Mouse (Mus musculus) embryo, embryonic 10.5 days (tissue): ENCODE data around the gene Ubxn10.

Source experiments
- DNase-seq: peaks from one replicate; pipeline ENCODE4 v3.0.0-alpha.2; 2015; ENCODE audit warnings: low spot score

Ubxn10 gene

DNA sequence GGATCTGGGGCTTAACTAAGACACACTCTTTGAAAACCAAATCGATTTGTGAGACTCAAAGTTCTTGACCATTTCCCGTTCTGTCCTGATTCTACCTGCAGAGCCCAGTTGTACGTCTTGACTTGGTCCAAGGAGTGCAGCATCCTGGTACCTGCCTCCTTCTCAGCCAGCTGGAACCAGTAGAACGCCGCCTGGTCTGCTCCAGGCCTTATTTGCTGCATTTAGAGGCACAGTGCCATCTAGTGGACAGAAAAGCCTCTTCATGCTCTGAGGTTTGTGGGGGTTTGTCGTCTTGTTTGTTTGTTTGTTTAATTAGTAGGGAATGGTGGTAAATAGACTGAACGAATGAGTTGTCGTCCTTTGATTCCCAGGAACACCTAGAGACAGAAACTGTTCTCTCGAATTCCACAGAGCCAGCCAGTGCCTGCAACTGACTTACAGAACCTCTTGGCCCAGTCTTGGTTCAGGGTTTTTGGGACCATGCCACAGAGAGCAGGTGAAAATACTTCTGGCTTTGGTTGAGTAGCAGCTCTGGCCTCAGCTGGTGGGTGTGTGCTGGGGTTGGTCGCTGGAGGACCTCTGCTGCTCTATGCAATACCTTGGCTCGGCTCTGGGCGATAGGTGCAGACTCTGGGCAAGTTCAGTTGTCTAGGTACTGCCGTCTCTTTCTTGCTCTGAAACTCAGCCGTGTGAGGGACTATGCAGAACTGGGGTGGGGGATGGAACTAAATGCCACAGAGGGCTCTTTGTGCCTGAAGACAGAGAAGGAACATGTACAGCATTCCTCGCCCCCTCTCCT is 36.6 kb downstream of the Ubxn10 start:
- DNase-seq = peak; percentile 85

DNA sequence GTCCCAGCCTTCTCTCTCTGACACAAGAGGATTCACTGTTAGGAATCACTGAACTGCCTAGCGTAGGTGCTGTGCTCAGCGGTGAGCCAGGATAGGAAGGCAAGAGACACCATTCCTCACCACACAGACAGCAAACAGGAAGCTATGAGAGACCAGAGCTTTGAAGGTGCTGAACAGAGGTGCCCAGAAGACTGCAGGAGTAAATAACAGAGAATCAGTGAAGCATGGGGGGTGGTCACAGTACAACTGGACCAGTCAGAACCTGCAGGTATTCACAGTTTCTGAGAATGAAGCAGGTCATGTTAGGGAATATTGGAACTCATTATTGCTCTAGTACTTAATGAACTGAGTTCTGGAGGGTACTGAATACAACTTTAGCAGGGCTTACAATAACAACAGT is 38.7 kb downstream of the Ubxn10 start:
- DNase-seq = no peak

DNA sequence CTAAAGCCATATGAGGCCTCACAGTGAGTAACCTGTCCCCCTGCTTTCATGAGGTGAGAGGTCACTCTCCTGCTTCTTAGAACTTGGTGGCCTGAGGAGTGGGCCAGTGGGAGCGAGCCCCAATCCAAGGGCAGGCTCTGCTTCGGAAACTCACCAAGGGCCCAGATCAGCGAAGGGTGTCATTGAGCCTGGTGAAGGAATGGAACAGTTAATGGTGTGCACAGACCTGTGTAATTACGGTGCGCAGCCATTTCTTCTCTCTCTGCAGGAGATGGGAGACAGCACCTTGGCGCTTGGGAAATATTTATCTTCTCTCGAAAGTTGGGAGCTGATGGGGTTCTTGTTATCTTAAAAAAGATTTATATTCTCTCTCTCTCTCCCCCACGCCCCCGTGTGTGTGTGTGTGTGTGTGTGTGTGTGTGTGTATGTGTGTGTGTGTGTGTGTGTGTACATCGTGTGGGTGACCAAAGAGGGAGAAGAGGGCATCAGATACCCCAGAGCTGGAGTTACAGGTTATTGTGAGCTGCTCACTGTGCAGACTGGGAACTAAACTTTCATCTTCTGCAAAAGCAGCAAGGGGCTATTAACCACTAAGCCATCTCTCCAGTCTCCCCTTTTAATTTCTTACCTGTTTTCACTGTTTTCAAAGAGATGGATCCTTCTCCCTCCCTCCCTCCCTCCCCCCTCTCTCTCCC is 39.7 kb downstream of the Ubxn10 start:
- DNase-seq = no peak

DNA sequence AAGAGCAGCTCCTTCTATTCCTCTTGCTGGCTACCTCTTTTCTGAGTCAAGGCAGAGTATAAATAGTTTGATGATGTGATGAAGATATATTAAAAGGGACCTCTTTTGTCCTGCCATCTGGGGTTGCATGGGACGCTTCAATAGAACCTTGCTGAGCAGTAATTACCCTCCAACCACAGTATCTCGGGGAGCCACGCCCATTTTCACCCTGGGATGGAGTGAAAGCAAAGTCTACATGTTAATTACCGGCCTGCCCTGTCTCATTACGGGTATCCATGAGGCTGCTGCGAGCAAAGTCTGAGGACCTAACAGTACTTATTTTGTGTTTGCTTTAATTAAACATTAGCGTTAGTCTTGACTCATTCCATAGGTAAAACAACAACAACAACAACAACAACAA is 40.2 kb downstream of the Ubxn10 start:
- peak; percentile 48 for DNase-seq

DNA sequence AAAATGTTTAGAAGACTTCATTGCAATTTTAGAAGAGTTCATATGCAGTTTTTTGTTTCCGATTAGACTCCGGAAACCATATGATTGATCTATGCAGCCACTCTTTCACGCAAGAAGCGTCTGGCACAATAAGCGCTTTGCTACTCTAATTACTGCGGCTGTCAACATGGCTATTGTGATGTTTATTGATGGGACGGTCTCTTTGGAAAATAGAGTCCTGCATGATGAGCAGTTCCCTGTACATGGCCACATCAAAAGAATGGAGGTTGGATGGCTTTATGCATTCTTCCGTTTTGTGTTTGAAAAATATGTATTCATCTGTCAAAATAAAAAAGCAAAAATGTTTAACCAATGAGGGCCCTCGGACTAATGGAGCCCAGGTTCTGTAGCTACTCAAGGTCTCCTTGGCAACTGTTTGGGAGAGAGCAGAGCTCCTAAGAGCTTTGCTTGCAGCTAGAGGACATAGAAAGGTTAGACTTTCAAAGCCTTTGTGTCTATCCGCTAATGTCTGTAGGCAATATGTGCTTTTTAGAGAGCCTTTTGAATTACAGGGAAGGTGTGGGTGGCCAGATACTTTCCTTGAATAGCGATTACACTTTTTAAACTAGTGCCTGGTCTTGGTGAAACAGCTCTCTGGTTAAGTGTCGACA is 43.8 kb downstream of the Ubxn10 start:
- peak; percentile 68 for DNase-seq

DNA sequence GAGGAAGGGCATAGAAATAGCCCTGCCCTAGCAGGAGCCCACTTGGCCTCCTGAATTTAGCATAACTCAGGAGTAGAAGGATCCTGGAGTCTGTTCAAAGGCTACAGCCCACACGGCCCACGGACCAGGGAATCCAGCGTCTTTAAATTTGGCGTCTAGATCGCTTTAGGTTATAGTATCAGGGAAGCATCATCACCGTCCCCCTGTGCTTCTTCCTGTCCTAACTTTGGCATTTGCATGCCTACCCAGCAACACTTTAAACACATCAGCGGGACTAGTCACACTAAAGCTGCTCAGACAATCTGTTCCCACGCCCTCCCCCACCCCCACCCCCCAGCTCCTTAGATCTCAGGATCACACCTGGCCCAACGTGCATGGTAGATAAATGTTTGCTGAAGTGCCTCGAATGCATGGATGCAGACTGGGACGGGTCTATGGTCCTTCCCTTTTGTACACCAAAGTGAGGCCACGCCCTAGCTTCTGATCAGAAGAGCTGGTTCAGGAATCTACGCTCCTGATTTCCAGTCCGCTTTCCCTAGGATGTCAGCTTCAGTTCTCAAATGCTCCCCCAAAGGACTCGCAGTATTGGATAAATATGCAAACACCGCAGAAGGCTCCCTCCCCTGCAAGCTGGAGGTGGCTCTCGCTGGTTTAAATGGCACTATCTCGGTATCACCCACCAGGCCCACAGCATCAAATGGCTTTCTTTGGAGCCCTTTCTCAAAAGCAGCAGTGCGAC is 45.4 kb downstream of the Ubxn10 start:
- peak; percentile 21 for DNase-seq

DNA sequence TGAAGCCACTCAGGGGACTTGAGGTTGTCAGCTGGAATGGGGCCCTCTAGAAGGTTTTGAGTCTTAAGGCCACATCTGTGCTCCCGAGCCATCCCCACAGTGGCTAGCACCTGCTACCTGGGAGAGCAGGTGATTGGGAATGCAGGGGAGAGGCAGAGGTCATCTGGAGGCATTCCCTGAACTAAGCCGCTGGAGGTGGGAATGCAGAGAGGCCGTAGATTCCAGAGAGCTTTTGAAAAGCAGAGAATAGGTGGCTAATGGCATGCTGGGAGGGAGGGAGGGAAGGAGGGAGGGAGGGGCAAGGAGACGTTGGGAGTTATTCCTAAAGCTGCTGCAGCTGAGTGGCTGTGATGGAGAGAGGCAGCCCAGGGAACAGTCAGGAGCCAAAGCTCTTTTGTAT is 46.4 kb downstream of the Ubxn10 start:
- DNase-seq = no peak

DNA sequence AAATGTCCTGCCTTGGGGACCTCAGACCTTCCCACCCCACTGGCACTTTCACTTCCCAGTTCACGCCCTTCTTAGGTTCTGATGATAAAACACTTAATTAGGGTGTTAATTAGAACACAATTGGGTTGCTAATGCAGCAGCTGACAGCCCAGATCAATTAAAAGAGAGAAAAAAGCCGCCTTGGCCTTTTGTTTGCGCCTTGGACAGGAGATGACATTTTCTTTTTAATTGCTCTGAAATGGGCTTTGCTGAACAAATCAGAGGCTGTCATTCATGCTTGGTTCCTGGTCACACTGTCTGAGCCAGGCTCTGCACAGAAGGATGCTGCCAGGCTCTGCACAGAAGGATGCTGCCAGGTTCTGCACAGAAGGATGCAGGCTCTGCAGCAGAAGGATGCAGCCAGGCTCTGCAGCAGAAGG is 47.9 kb downstream of the Ubxn10 start:
- peak; percentile 15 for DNase-seq

DNA sequence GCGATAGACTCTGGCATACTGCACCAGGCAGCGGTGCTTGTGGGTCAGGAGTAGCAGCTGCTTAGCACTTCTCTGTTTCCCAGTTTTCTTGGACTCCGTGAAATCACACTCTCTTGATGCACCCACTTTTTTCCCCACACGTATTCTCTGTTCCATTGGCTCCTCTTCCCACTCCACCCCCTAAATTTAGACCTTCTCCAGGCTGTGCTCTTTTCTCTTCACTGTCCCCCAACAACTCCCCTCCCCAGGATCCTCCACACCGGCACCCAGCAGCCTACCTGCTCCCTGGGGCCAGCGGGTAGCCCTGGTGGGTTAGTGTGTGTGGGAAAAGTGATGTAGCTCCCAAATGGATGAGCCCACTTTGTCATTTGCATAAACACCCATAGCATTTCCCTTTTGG is 51.2 kb downstream of the Ubxn10 start:
- DNase-seq = no peak

DNA sequence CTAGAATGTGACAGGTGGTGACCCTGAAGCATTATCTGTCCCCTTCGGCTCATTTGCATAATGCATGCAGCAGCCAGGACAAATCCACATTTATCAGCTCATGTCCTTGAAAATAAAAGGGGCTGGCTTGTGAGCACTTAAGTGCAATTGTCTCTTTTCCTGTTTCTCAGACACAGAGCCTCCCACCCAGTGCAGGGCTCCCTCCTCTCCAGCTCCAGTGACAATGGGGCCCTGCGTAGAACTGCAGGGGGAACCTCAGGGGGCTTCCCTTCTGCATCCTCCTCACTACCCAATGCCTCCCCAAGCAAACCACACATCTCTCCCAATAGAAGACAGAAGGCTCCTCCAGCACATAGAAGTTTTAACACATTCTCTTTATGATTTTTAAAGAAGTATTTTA is 54.2 kb downstream of the Ubxn10 start:
- DNase-seq = peak; percentile 51

DNA sequence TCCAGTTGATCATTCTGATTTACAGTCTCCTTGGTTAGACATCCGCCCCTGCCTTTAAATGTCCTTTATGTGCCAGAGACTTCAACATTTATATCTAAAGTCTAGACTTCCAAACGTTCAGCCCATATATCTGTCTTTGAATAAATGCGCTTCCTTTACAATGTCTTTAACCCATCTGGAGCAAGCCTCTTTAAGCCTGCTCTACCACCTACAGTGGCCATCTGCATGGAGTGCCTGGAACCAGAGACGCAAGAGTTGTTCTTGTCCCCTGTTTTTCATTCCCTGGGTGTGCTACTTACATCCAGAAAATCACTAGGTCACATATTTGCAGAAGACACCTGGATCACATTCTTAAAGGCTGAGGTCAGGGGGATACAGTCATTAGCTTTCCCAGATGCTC is 56.8 kb downstream of the Ubxn10 start:
- no peak for DNase-seq

DNA sequence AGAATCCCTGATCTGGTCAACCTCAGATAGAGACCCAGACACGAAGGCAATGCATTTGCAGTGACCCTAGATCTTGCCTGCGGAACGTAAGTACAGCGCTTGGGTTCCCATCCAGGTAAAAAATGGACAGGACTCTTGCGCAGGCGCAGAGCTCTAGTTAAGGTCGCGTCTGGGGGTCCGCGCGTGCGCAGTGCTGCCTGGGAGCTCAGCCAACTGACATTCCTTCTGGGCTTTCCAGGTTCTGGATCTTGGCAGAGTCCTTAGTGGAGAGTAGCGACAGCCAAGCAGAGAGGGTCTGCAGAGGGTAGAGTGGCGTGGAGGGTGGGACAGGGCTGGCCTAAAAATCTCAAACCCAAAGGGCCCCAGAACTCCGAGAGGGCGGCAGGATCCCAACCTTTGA is 59.4 kb downstream of the Ubxn10 start:
- peak; percentile 62 for DNase-seq

DNA sequence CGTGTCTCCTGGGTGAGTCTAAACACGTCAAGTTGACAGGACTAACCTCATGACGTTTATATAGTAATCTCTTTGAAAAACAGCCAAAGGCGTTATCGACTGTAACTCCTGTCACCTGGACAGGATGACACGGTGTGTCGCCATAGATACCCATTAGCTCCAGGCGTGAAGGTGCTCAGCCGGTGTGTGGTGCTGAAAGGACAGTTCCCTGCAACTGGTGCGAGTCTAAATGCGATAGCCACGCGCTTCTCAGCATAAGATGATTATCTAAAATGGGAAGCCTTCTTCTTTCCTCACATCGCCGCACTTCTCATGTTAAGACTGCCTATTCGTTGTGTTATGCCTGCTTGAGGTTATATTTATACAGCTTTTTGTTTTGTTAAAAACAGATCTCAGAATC is 60.5 kb downstream of the Ubxn10 start:
- DNase-seq = peak; percentile 75

DNA sequence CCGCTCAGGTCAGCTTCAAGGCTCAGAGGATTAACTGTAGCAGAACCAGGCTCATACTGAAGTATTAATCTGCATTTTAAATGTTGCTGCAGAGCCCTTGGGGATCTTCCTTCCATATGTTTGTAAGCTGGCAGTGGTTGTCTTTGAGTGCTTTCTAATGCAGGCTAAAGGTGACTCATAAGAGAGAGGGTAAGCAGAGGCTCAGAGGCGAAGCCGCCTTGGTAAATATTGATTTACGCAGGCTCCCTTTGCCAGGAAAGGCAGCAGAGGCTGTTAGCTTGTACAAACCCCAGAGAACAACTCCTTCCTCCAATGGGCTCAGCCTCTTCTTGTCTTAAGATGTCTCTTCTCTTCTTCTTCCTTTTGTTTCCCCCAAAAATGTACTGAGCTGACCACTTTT is 64.8 kb downstream of the Ubxn10 start:
- no peak for DNase-seq

DNA sequence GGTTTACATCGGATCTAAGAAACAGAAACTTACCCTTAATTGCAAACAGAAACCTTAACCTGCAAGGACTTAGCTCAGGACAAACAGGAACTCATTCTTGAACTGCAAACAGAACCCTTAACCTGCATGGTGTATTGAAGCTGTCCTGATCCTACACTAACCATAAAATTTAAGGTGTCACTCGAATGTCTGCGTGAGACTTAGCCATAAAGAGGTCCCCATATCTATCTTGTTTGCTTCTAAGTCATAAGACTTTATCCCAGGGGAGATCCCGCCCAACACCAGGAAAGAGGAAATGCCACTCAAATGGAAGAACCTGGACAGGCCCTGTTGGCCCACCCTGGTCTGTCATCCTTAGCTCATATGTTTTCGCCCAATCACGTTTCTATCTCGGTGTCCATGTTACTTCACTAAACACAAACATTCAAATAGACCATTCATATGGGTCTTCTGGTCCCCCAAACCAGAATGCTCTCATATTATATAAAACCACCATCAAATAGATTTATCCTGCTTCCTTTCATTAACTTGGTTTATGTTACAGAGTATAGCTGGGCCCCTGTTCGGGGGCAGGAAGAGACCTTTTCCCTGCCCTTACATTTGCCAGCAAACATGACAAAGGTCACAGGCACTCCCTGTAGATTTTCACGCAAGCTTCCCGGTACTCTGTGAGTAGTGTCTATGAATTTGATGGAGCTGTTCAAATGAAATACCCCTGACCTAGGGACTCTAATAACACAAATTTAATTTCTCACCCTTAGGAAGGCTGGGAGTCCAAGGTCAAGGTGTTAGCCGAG is 66.7 kb downstream of the Ubxn10 start:
- DNase-seq = no peak

DNA sequence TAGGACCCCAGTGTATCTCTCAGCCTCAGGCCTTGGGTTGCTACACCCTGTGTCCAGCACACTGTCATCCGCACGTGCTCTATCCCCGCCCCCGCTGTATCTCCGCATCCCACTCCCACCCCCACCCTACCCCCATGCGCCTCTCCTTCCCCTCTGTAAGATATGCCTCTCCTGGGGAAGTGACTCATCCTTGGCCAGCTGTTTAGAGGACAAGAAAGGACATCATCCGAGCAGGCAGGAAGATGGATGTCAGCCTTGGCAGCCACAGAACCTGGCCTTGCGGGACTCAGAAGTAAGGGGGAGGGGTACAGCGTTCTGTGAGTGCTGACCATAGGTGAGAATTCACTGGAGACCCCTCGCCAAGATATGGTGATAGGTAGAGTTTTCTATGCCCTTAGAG is 70.4 kb downstream of the Ubxn10 start:
- no peak for DNase-seq

DNA sequence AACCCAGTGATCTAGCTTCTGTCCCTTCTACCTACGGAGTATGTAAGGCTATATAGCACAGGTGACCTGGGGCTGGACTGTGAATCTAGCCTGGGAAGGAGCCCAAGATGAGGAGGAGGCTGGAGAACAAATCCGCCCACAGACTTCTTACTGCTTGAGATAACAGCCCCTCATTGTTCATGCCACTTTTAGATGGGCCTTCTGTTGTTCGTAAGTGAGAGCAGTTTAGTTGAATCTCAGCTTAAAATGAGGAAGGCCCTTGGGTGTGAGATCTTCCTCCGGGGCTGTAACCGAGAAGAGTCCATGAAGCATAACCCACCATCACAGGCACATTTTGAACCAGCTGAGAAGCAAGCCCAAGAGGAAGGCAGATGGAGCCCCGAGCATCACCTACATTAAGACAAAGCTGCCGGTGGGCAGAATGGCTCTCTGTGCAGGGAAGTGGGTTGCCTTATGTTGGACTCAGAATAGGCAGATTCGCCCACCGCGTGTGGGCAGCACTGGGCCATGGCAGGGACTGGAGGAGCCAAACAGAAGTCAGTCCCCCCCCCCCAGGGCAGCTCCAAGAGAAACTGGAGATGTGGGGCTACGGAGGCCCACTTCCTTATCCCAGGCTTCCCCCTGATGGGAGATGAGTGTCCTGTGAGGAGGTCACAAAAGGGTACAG is 76.9 kb downstream of the Ubxn10 start:
- no peak for DNase-seq
